Mouse (Mus musculus): Measurements from ENCODE around the gene Ces1d. TPM values are rescaled to one million over a fixed set of nuclear protein-coding genes. Genes with fewer than 3 reads are reported as not detected.
"Not testable (repeated sequence)": the region's sequence is repeated elsewhere in the genome, so short reads cannot be mapped to it uniquely, and the experiment has no call there.

Ces1d gene
- polyA plus RNA-seq (2017; shearing (Covaris generic)) = not detected

- ATAC-seq = no peak
Measured at GRCm38 (mm10) chr8:93197685-93198525, at the start of gene Ces1d. Ces1d (minus strand) TSS chr8:93197838.

- no peak for ATAC-seq
Measured at GRCm38 (mm10) chr8:93246057-93246456, 48.4 kb upstream of the Ces1d start.

- ATAC-seq = no peak
Measured at GRCm38 (mm10) chr8:93239884-93240283, 42.2 kb upstream of the Ces1d start.

GRCm38 (mm10) chr8:93235681-93236080 is 38.0 kb upstream of the Ces1d start:
- no peak for ATAC-seq

- ATAC-seq = no peak
Measured at GRCm38 (mm10) chr8:93234706-93235105, 37.1 kb upstream of the Ces1d start.

GRCm38 (mm10) chr8:93234068-93234467 is 36.4 kb upstream of the Ces1d start:
- no peak for ATAC-seq

GRCm38 (mm10) chr8:93229446-93229845 is 31.8 kb upstream of the Ces1d start, which contains the start of gene Ces1e:
Ces1e (minus strand) TSS chr8:93229619.
- no peak for ATAC-seq

- ATAC-seq = no peak
Measured at GRCm38 (mm10) chr8:93228673-93229370, 31.2 kb upstream of the Ces1d start.

- not testable (repeated sequence) for ATAC-seq
Measured at GRCm38 (mm10) chr8:93226471-93226870, 28.8 kb upstream of the Ces1d start.

GRCm38 (mm10) chr8:93221896-93222295 is 24.3 kb upstream of the Ces1d start:
- no peak for ATAC-seq

GRCm38 (mm10) chr8:93217867-93218266 is 20.2 kb upstream of the Ces1d start:
- ATAC-seq = no peak

GRCm38 (mm10) chr8:93217375-93217774 is 19.7 kb upstream of the Ces1d start:
- ATAC-seq = no peak

- no peak for ATAC-seq
Measured at GRCm38 (mm10) chr8:93211091-93211490, 13.5 kb upstream of the Ces1d start.

GRCm38 (mm10) chr8:93199146-93199545 is 1.5 kb upstream of the Ces1d start:
- not testable (repeated sequence) for ATAC-seq

GRCm38 (mm10) chr8:93196436-93196835 is 1.2 kb downstream of the Ces1d start:
- ATAC-seq = no peak

GRCm38 (mm10) chr8:93180581-93181129 is 17.0 kb downstream of the Ces1d start:
- no peak for ATAC-seq

GRCm38 (mm10) chr8:93176593-93176992 is 21.0 kb downstream of the Ces1d start:
- ATAC-seq = no peak

GRCm38 (mm10) chr8:93174554-93174953 is 23.1 kb downstream of the Ces1d start:
- ATAC-seq = no peak

- ATAC-seq = no peak
Measured at GRCm38 (mm10) chr8:93171846-93172590, 25.6 kb downstream of the Ces1d start.

GRCm38 (mm10) chr8:93163363-93163762 is 34.3 kb downstream of the Ces1d start:
- ATAC-seq = no peak

GRCm38 (mm10) chr8:93151401-93151800 is 46.2 kb downstream of the Ces1d start:
- no peak for ATAC-seq

GRCm38 (mm10) chr8:93147331-93147730 is 50.3 kb downstream of the Ces1d start:
- ATAC-seq = no peak

- ATAC-seq = no peak
Measured at GRCm38 (mm10) chr8:93140696-93141095, 56.9 kb downstream of the Ces1d start.

Data from CD4-positive, CD25-positive, alpha-beta regulatory T cell, adult 4 months (primary cell).